Mouse (Mus musculus) left cerebral cortex, postnatal 25 days (tissue): Measurements from ENCODE around the gene Olfr723. TPM values are rescaled to one million over a fixed set of nuclear protein-coding genes. Genes with fewer than 3 reads are reported as not detected.
"Not testable (repeated sequence)": the region's sequence is repeated elsewhere in the genome, so short reads cannot be mapped to it uniquely, and the experiment has no call there.

ENCODE experiments used
- DNase-seq, 2 experiments: peaks; one replicate each; pipeline ENCODE4 v3.0.0; 2022; ENCODE audit warnings: low spot score in 2 of 2, mixed read lengths in 1 of 2
- intact Hi-C: fragments of 180-260 bp; cut with DNase I; formaldehyde crosslinking; loops from one replicate; pipeline ENCODE4 v1.15.1; 2025
- total RNA-seq, 2 experiments: library from RNA; stranded (reverse); gene quantifications; 2 replicates each; pipeline ENCODE4 v1.2.3; 2021

The Olfr723 gene
- not detected for total RNA-seq

DNA sequence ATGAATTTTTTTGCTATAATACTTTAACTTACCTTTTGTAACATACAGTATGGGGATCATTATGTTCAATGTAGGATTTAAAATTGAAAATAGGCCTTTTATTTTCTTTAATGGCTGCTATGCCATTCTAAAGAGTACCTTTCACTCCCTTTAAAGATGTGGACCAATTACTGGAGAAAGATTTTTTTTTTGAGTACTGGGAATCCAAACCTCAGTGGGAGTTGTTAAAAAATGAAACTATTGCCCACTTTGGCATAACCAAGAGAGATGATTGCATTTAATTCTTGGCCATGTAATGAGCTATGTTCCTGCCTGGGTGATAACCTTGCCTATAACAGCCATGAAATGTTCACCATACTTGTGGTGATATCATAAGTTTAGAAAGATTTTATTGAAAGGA is at the start of gene Olfr723:
TSS of gene Olfr723 (minus strand) at position 101 of the 400 bp plus-strand sequence.
- intact Hi-C loops, result loop anchor here (2.0 kb wide), 1 partner anchor 35 kb away; no protein-coding TSS in a partner anchor
- DNase-seq, result not testable (repeated sequence)

GRCm38 (mm10) chr14:49963174-49963573 is 31.6 kb upstream of the Olfr723 start, which contains the start of gene Olfr724:
TSS of gene Olfr724 (minus strand) at chr14:49963274.
- intact Hi-C loops, DNase-seq: not testable (repeated sequence)

DNA sequence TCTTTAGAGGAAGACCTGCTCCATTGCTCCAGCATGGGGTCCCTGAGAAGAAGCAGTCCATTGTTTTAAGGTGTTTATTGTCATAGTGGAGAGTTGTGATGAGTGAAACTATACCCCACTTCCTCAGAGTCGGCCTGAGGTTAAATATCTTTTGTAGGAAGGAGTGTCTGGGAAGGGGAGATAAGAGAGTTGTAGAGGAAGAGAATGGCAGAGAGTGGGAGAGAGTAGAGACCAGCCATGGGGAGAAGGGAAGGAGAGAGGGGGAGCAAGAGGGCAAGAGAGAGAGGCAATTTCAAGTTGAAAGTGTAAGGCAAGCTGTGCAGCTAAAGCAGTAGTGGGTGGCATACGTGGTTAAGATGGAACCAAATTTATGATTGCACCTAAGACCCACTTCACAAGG is 24.3 kb upstream of the Olfr723 start:
- intact Hi-C loops, result no loop called here
- DNase-seq, result no peak

DNA sequence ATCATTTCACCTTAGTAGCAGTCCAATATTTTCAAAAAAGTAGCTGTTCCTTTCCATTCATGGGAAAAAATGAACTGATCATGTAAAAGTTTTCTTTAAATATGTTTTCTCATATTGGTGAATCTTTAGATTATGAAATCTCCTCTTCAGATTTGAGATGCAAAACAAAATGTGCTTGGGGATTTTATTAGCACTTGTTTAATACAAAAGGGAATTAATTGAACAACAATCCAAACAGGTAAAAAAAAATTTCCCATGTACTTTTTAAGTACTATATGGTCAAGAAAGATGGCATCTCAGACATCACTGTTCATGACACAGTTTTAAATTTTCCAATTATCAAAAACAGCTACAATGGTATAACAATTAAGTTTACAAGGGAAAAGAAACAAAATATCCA is 29.7 kb downstream of the Olfr723 start, which contains the start of gene Olfr722:
TSS of gene Olfr722 (minus strand) at position 101 of the 400 bp plus-strand sequence.
- no peak for DNase-seq
- intact Hi-C loops, result no loop called here

Other genes starting within 250 kb of the Olfr723 start
- 10 to 100 TPM; 22.9 to 25.6 TPM for gene Armh4, start 148.4 kb downstream of the Olfr723 start, total RNA-seq
- gene Olfr722, start 29.8 kb downstream of the Olfr723 start, total RNA-seq, result not detected
- not detected for gene Olfr724, start 31.5 kb upstream of the Olfr723 start, total RNA-seq
- gene Olfr725, start 108.6 kb upstream of the Olfr723 start, total RNA-seq, result not detected
- not detected for gene Olfr726, start 159.2 kb upstream of the Olfr723 start, total RNA-seq
- not detected for gene Olfr727, start 191.4 kb upstream of the Olfr723 start, total RNA-seq
- gene Olfr728, start 210.9 kb upstream of the Olfr723 start, total RNA-seq, result not detected
- not detected for gene Olfr729, start 221.1 kb upstream of the Olfr723 start, total RNA-seq